Mouse (Mus musculus): ENCODE results near the gene Ccdc27.

- TF ChIP-seq CTCF (conservative IDR thresholded peaks at IDR 0.05; ENCODE audit: insufficient read depth, insufficient read length, low read depth, low read length), result no peak
- TF ChIP-seq POLR2A (IDR thresholded peaks at IDR 0.05; ENCODE audit: low read depth, low read length), result no peak
Measured at GRCm38 (mm10) chr4:154022407-154022806, 20.1 kb downstream of the Ccdc27 start.
